Mouse (Mus musculus): Measurements from ENCODE around the gene Prkg1. TPM values are rescaled to one million over a fixed set of nuclear protein-coding genes. Genes with fewer than 3 reads are reported as not detected.

Prkg1 gene
- polyA plus RNA-seq, 1 experiment from 2014 or later: 7.1 TPM

DNA sequence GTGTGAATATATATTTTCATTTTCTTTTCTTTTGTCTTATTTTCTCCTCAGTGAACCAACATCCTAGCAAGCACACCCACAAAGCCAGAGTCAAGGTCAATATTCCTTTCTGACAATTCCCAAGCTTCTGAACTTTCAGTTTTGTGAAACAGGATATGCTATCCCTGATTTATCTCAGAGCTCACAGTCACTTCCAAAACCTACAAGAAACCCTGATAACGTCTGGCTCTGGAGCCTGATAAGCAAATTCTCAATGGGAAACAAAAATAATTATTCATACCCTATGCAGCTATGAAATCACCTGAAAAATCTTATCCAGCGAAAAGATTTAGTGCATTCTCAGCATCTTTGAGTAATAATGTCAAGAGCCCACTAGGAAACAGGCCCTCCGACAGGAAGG lies 5.0 kb downstream of the Prkg1 start:
- WGBS: 41% methylated on average over 3 of the region's 3 CpGs

GRCm38 (mm10) chr19:31755929-31756792 lies 8.7 kb downstream of the Prkg1 start:
- Histone ChIP-seq H3K9me3 (replicated peaks; ENCODE audit: control insufficient read depth, low read length) (no peaks in the 10 kb centered on the region), H3K27me3 (ENCODE audit: control insufficient read depth, insufficient read depth, low read length) (no peaks in the 10 kb centered on the region), H3K4me2 (ENCODE audit: low read depth, low read length) (no peak overlapping the region), H3K36me3 (replicated peaks; ENCODE audit: control insufficient read depth, insufficient read depth, low read depth, low read length) (no peaks in the 10 kb centered on the region), H3K9ac (replicated peaks; ENCODE audit: low read length) (no peak overlapping the region), H3K27ac (replicated peaks; ENCODE audit: low read depth, low read length) (no peak overlapping the region), H3K4me1 (ENCODE audit: control insufficient read depth, insufficient read depth, low read length) (no peaks in the 10 kb centered on the region), H3K4me3 (ENCODE audit: low read depth, low read length) (no peak overlapping the region)
- peak; percentile 86 for DNase-seq (ENCODE audit: low spot score)
- peak; percentile 44; the same call in 1 of the 2 replicates for ATAC-seq (replicated peaks; ENCODE audit: insufficient number of reproducible peaks, low FRiP score, low TSS enrichment, low read depth)
- WGBS: 37% methylated on average over 11 of the region's 11 CpGs

More for the DNA sequence above, 5.0 kb downstream of the Prkg1 start:
- Histone ChIP-seq H3K27me3 (ENCODE audit: control insufficient read depth, insufficient read depth, low read length) (no peaks in the 10 kb centered on the region), H3K4me3 (ENCODE audit: low read depth, low read length) (no peak overlapping the region), H3K36me3 (replicated peaks; ENCODE audit: control insufficient read depth, insufficient read depth, low read depth, low read length) (no peaks in the 10 kb centered on the region), H3K9ac (replicated peaks; ENCODE audit: low read length) (no peak overlapping the region), H3K9me3 (replicated peaks; ENCODE audit: control insufficient read depth, low read length) (no peaks in the 10 kb centered on the region), H3K27ac (replicated peaks; ENCODE audit: low read depth, low read length) (no peak overlapping the region), H3K4me1 (ENCODE audit: control insufficient read depth, insufficient read depth, low read length) (no peaks in the 10 kb centered on the region), H3K4me2 (ENCODE audit: low read depth, low read length) (no peak overlapping the region)
- ATAC-seq (replicated peaks; ENCODE audit: insufficient number of reproducible peaks, low FRiP score, low TSS enrichment, low read depth): no peak
- no peak for DNase-seq (ENCODE audit: low spot score)

DNA sequence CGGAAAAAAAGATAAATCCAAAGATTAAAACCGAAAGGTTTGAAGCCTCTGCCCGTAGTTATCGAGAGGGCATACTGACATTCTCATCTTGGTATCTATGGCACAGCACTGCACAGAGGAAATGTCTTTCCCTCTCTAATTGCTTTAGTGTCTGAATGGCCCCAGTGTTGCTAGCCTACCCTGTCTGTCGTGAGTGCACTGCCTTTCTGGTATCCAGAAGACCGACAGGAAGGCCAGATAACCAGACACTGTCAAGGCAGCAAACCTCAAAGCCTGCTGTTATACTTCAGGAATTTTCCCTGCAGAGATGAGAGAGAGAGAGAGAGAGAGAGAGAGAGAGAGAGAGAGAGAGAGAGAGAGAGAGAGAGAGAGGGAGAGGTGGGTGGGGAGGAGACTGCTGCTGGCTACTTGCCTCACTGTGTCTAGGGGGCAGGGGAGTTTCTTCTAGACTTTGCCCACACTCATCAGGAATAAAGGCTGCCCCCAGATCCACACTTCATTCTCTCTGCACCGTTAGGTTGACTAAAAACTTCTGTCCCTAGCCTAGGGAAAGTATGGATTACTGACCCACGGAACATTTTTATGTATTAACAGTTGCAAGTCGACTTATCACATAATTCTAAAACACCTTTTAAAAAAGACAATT lies 10.1 kb downstream of the Prkg1 start:
- Histone ChIP-seq H3K4me2 (ENCODE audit: low read depth, low read length) (no peak overlapping the region), H3K9ac (replicated peaks; ENCODE audit: low read length) (no peak overlapping the region), H3K4me3 (ENCODE audit: low read depth, low read length) (no peak overlapping the region), H3K27me3 (ENCODE audit: control insufficient read depth, insufficient read depth, low read length) (no peaks in the 10 kb centered on the region), H3K4me1 (ENCODE audit: control insufficient read depth, insufficient read depth, low read length) (no peaks in the 10 kb centered on the region), H3K36me3 (replicated peaks; ENCODE audit: control insufficient read depth, insufficient read depth, low read depth, low read length) (no peaks in the 10 kb centered on the region), H3K9me3 (replicated peaks; ENCODE audit: control insufficient read depth, low read length) (no peaks in the 10 kb centered on the region), H3K27ac (replicated peaks; ENCODE audit: low read depth, low read length) (no peak overlapping the region)
- ATAC-seq (replicated peaks; ENCODE audit: insufficient number of reproducible peaks, low FRiP score, low TSS enrichment, low read depth) (no peak), DNase-seq (ENCODE audit: low spot score) (no peak)
- WGBS: 53% methylated on average over 9 of the region's 9 CpGs

DNA sequence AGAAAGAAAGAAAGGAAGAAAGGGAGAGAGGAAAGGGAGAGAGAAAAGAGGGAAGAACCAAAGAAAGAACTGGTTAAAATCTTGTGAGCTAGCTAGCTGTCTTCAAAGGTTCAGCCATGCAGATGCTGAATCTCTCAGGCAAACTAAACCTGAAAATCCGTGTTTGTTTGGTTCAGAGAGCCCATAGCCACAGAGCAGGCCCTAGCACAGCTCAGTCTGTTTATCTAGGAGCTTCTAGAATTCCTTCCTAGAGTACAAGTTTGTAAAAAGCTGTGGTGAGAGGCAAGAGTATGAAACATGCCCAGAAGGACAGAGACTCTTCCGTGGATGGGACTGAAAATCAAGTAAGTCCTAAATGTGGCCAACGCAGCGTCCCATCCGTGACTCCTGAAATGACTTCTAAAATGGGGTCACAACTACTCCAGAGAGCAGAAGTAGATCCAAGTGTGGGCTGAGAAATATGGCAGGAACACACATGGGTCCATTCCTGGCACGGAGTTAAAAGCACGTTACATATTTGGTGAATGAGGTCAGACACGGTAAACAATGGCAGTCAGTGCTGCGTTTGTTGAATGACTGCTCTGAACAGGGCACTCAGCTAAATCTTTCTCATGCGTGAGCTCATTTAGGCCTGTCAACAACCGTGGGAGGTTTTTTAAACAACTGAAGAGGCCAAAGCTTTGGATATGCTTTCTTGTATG lies 13.7 kb downstream of the Prkg1 start:
- H3K4me1 ChIP-seq (ENCODE audit: control insufficient read depth, insufficient read depth, low read length): no peaks in the 10 kb centered on the region
- 66% methylated on average over 11 of the region's 11 CpGs for WGBS
- no peak overlapping the region for H3K4me2 ChIP-seq (ENCODE audit: low read depth, low read length)
- DNase-seq (ENCODE audit: low spot score) (no peak), ATAC-seq (replicated peaks; ENCODE audit: insufficient number of reproducible peaks, low FRiP score, low TSS enrichment, low read depth) (no peak)
- no peaks in the 10 kb centered on the region for H3K9me3 ChIP-seq (replicated peaks; ENCODE audit: control insufficient read depth, low read length)
- H3K27me3 ChIP-seq (ENCODE audit: control insufficient read depth, insufficient read depth, low read length): no peaks in the 10 kb centered on the region
- H3K4me3 ChIP-seq (ENCODE audit: low read depth, low read length): no peak overlapping the region
- H3K36me3 ChIP-seq (replicated peaks; ENCODE audit: control insufficient read depth, insufficient read depth, low read depth, low read length): no peaks in the 10 kb centered on the region
- no peak overlapping the region for H3K9ac ChIP-seq (replicated peaks; ENCODE audit: low read length)
- no peak overlapping the region for H3K27ac ChIP-seq (replicated peaks; ENCODE audit: low read depth, low read length)

GRCm38 (mm10) chr19:31746635-31747034 lies 18.2 kb downstream of the Prkg1 start:
- no peak overlapping the region for H3K4me2 ChIP-seq (ENCODE audit: low read depth, low read length)
- H3K9me3 ChIP-seq (replicated peaks; ENCODE audit: control insufficient read depth, low read length): no peaks in the 10 kb centered on the region
- ATAC-seq (replicated peaks; ENCODE audit: insufficient number of reproducible peaks, low FRiP score, low TSS enrichment, low read depth): no peak
- no peak overlapping the region for H3K9ac ChIP-seq (replicated peaks; ENCODE audit: low read length)
- H3K27me3 ChIP-seq (ENCODE audit: control insufficient read depth, insufficient read depth, low read length): no peaks in the 10 kb centered on the region
- H3K4me3 ChIP-seq (ENCODE audit: low read depth, low read length): no peak overlapping the region
- no peaks in the 10 kb centered on the region for H3K36me3 ChIP-seq (replicated peaks; ENCODE audit: control insufficient read depth, insufficient read depth, low read depth, low read length)
- 14% methylated on average over 2 of the region's 2 CpGs for WGBS
- DNase-seq (ENCODE audit: low spot score): peak; percentile 79
- no peaks in the 10 kb centered on the region for H3K4me1 ChIP-seq (ENCODE audit: control insufficient read depth, insufficient read depth, low read length)
- no peak overlapping the region for H3K27ac ChIP-seq (replicated peaks; ENCODE audit: low read depth, low read length)

DNA sequence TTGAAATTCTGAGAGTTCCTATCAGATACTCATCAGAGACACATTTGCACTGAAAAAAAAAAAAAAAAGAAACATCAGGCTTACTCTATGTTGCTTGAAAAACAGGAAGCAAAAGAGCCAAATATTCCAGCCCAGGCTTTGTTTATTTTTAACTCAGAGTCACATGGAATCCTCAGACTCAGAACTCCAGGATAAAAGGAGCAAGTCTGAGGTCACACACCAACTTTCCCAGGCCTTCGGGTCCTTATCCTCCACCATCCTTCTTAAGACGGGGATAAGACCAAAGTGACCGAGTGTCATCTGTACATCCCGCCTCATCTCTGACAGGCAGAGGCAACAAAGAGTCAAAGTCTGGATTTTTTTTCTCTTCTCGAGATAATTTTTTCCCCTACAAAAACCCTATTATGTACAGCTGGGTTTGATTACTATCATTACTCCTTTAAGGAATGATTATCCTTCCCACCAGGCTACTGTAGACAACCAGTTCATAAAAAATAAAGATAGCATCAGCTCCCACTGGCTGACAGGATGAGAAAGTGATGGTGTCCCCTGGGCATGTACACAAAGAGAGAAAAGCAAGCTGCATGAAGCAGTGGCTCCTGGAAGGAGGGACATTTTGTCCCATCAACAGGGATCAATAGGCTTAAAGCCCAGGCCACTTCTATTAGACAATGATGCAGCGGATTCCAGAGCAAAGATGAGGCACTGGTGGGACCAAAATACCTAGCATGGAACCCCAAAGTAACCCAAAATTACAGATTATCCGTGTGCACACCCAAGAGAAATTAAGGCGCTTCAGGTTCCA lies 21.4 kb downstream of the Prkg1 start:
- H3K9ac ChIP-seq (replicated peaks; ENCODE audit: low read length): no peak overlapping the region
- no peaks in the 10 kb centered on the region for H3K36me3 ChIP-seq (replicated peaks; ENCODE audit: control insufficient read depth, insufficient read depth, low read depth, low read length)
- no peak overlapping the region for H3K27ac ChIP-seq (replicated peaks; ENCODE audit: low read depth, low read length)
- no peaks in the 10 kb centered on the region for H3K9me3 ChIP-seq (replicated peaks; ENCODE audit: control insufficient read depth, low read length)
- ATAC-seq (replicated peaks; ENCODE audit: insufficient number of reproducible peaks, low FRiP score, low TSS enrichment, low read depth) (no peak), DNase-seq (ENCODE audit: low spot score) (no peak)
- no peak overlapping the region for H3K4me3 ChIP-seq (ENCODE audit: low read depth, low read length)
- 60% methylated on average over 8 of the region's 8 CpGs for WGBS
- H3K4me2 ChIP-seq (ENCODE audit: low read depth, low read length): no peak overlapping the region
- no peaks in the 10 kb centered on the region for H3K4me1 ChIP-seq (ENCODE audit: control insufficient read depth, insufficient read depth, low read length)
- no peaks in the 10 kb centered on the region for H3K27me3 ChIP-seq (ENCODE audit: control insufficient read depth, insufficient read depth, low read length)

GRCm38 (mm10) chr19:31714900-31715299 lies 49.9 kb downstream of the Prkg1 start:
- Histone ChIP-seq H3K9me3 (replicated peaks; ENCODE audit: control insufficient read depth, low read length) (no peaks in the 10 kb centered on the region), H3K4me2 (ENCODE audit: low read depth, low read length) (no peak overlapping the region), H3K4me1 (ENCODE audit: control insufficient read depth, insufficient read depth, low read length) (no peaks in the 10 kb centered on the region), H3K27me3 (ENCODE audit: control insufficient read depth, insufficient read depth, low read length) (no peaks in the 10 kb centered on the region), H3K36me3 (replicated peaks; ENCODE audit: control insufficient read depth, insufficient read depth, low read depth, low read length) (no peaks in the 10 kb centered on the region), H3K4me3 (ENCODE audit: low read depth, low read length) (no peak overlapping the region), H3K9ac (replicated peaks; ENCODE audit: low read length) (no peak overlapping the region), H3K27ac (replicated peaks; ENCODE audit: low read depth, low read length) (no peak overlapping the region)
- ATAC-seq (replicated peaks; ENCODE audit: insufficient number of reproducible peaks, low FRiP score, low TSS enrichment, low read depth) (no peak), DNase-seq (ENCODE audit: low spot score) (no peak)
- 79% methylated on average over 6 of the region's 6 CpGs for WGBS
